Mouse (Mus musculus): ENCODE measurements around the gene Atp11a. TPM values are rescaled to one million over a fixed set of nuclear protein-coding genes. Genes with fewer than 3 reads are reported as not detected.

Gene Atp11a
- total RNA-seq, 1 experiment: 65.9 TPM

DNA sequence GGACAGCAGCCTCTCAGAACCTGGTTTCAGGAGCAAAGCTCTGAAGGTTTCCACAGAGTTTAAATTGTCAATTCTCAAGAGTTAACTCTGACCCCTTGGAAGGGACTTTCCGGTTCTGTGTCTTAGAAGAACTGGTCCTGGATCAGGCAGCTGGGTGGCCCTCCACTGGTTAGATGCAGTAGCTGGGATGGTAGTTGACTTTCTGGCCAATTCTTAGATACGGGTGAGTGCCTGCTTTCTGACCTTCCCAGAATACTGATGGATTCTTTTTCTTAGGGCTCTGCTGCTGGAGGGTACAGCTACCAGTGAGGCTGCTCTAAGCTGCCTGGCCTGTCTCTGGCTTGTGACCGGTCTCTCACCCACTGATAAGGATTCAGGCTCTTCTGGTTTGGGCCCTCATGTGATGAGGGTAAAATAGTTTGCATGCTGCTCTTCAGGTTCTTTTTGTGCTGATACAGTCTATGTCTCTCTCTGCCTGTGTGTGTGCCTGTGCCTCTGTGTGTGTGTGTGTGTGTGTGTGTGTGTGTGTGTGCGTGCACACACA is 6.8 kb downstream of the Atp11a start:
- H3K27ac ChIP-seq (ENCODE audit: insufficient read depth, low read depth, low read length, poor library complexity, severe bottlenecking): no peak overlapping the region
- H3K4me1 ChIP-seq (ENCODE audit: control insufficient read depth in 2 of 2, insufficient read depth in 2 of 2, low read length in 2 of 2, poor library complexity in 1 of 2): peaks cover 4 to 12% of the 10 kb centered on the region in 2 experiments
- H3K36me3 ChIP-seq (ENCODE audit: control insufficient read depth, insufficient read depth, low read length, poor library complexity, severe bottlenecking): no peaks in the 10 kb centered on the region; the same call in 1 of the 2 replicates
- TF ChIP-seq ZC3H11A (IDR thresholded peaks at IDR 0.05; ENCODE audit: borderline replicate concordance, low read depth, low read length) (no peak), ZNF384 (IDR thresholded peaks at IDR 0.05; ENCODE audit: low read depth, low read length) (no peak), HCFC1 (IDR thresholded peaks at IDR 0.05; ENCODE audit: borderline replicate concordance, insufficient read depth, low read length) (no peak), MAFK (IDR thresholded peaks at IDR 0.05; ENCODE audit: insufficient read depth, low read depth, low read length) (no peak), CHD2 (IDR thresholded peaks at IDR 0.05; ENCODE audit: low read depth, low read length) (no peak)
- no peak overlapping the region for H3K4me3 ChIP-seq (ENCODE audit: insufficient read depth in 1 of 2, low read depth in 1 of 2, low read length in 2 of 2, poor library complexity in 1 of 2, severe bottlenecking in 1 of 2)
- no peaks in the 10 kb centered on the region for H3K9me3 ChIP-seq (ENCODE audit: control insufficient read depth, insufficient read depth, low read depth, low read length)
- in situ Hi-C loops (cut with MboI; ENCODE audit: low sequenced_read_pairs in 2 of 2, unreplicated experiment in 2 of 2): no loop called here
- no peak overlapping the region for H3K9ac ChIP-seq (ENCODE audit: insufficient read depth, low read depth, low read length, poor library complexity, severe bottlenecking)
- DNase-seq (ENCODE audit: low read depth, low spot score): no peak

GRCm38 (mm10) chr8:12764971-12765370 is 8.2 kb downstream of the Atp11a start:
- Histone ChIP-seq H3K9me3 (ENCODE audit: control insufficient read depth, insufficient read depth, low read depth, low read length) (no peaks in the 10 kb centered on the region), H3K9ac (ENCODE audit: insufficient read depth, low read depth, low read length, poor library complexity, severe bottlenecking) (no peak overlapping the region), H3K4me3 (ENCODE audit: insufficient read depth in 1 of 2, low read depth in 1 of 2, low read length in 2 of 2, poor library complexity in 1 of 2, severe bottlenecking in 1 of 2) (no peak overlapping the region), H3K4me1 (ENCODE audit: control insufficient read depth in 2 of 2, insufficient read depth in 2 of 2, low read length in 2 of 2, poor library complexity in 1 of 2) (peaks cover 0 to 7% of the 10 kb centered on the region in 2 experiments; a peak in 2 of 4 replicates), H3K36me3 (ENCODE audit: control insufficient read depth, insufficient read depth, low read length, poor library complexity, severe bottlenecking) (no peaks in the 10 kb centered on the region; the same call in 1 of the 2 replicates), H3K27ac (ENCODE audit: insufficient read depth, low read depth, low read length, poor library complexity, severe bottlenecking) (no peak overlapping the region)
- in situ Hi-C loops (cut with MboI; ENCODE audit: low sequenced_read_pairs in 2 of 2, unreplicated experiment in 2 of 2): no loop called here
- TF ChIP-seq ZNF384 (IDR thresholded peaks at IDR 0.05; ENCODE audit: low read depth, low read length) (no peak), MAFK (IDR thresholded peaks at IDR 0.05; ENCODE audit: insufficient read depth, low read depth, low read length) (no peak), CHD2 (IDR thresholded peaks at IDR 0.05; ENCODE audit: low read depth, low read length) (no peak), HCFC1 (IDR thresholded peaks at IDR 0.05; ENCODE audit: borderline replicate concordance, insufficient read depth, low read length) (no peak), ZC3H11A (IDR thresholded peaks at IDR 0.05; ENCODE audit: borderline replicate concordance, low read depth, low read length) (no peak)
- DNase-seq (ENCODE audit: low read depth, low spot score): no peak

DNA sequence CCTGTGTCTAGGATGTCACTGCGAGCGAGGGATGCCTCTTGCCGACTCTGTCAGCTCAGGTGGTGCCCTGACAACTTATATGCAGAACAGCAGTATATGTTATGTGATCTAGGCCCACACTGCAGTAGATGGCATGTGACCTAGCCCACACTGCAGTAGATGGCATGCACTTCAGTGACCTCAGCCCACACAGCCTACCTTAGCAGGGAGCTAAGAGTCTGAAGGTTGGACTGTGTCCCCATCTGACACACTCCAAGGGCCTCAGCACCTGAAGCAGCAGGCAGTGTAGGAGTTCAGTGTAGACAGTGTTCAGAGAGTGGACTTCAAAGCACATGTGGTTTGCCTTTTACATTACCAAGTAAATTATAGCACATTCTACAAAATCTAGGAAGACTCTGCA is 10.4 kb downstream of the Atp11a start:
- in situ Hi-C loops (cut with MboI; ENCODE audit: low sequenced_read_pairs in 2 of 2, unreplicated experiment in 2 of 2): no loop called here
- Histone ChIP-seq H3K9ac (ENCODE audit: insufficient read depth, low read depth, low read length, poor library complexity, severe bottlenecking) (no peak overlapping the region), H3K27ac (ENCODE audit: insufficient read depth, low read depth, low read length, poor library complexity, severe bottlenecking) (no peak overlapping the region), H3K9me3 (ENCODE audit: control insufficient read depth, insufficient read depth, low read depth, low read length) (no peaks in the 10 kb centered on the region), H3K36me3 (ENCODE audit: control insufficient read depth, insufficient read depth, low read length, poor library complexity, severe bottlenecking) (no peaks in the 10 kb centered on the region; the same call in 1 of the 2 replicates), H3K4me3 (ENCODE audit: insufficient read depth in 1 of 2, low read depth in 1 of 2, low read length in 2 of 2, poor library complexity in 1 of 2, severe bottlenecking in 1 of 2) (no peak overlapping the region), H3K4me1 (ENCODE audit: control insufficient read depth in 2 of 2, insufficient read depth in 2 of 2, low read length in 2 of 2, poor library complexity in 1 of 2) (no peaks in the 10 kb centered on the region)
- no peak for DNase-seq (ENCODE audit: low read depth, low spot score)
- no peak for TF ChIP-seq MAFK (IDR thresholded peaks at IDR 0.05; ENCODE audit: insufficient read depth, low read depth, low read length)
- TF ChIP-seq HCFC1 (IDR thresholded peaks at IDR 0.05; ENCODE audit: borderline replicate concordance, insufficient read depth, low read length): no peak
- no peak for TF ChIP-seq ZNF384 (IDR thresholded peaks at IDR 0.05; ENCODE audit: low read depth, low read length)
- no peak for TF ChIP-seq CHD2 (IDR thresholded peaks at IDR 0.05; ENCODE audit: low read depth, low read length)
- TF ChIP-seq ZC3H11A (IDR thresholded peaks at IDR 0.05; ENCODE audit: borderline replicate concordance, low read depth, low read length): no peak

DNA sequence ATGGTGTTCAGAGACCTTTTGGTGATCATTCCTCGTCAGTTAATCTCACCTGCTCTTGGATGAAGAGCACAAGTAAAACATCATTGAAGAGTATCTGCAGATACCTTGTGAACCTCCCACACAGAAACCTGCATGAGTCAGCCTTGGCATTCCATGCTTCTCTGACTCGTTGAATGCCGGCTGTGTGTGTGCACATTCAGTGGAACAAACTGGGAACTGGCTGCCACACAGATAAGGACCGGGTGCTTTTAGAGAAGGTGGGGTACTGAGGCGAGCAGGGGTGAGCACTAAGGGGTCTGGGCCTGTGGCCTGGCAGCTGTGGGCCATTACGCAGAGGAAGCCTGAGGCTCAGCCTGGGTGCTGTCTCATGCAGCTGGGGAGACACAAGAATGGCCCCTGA is 11.9 kb downstream of the Atp11a start:
- Histone ChIP-seq H3K9me3 (ENCODE audit: control insufficient read depth, insufficient read depth, low read depth, low read length) (no peaks in the 10 kb centered on the region), H3K9ac (ENCODE audit: insufficient read depth, low read depth, low read length, poor library complexity, severe bottlenecking) (no peak overlapping the region), H3K4me1 (ENCODE audit: control insufficient read depth in 2 of 2, insufficient read depth in 2 of 2, low read length in 2 of 2, poor library complexity in 1 of 2) (no peaks in the 10 kb centered on the region), H3K36me3 (ENCODE audit: control insufficient read depth, insufficient read depth, low read length, poor library complexity, severe bottlenecking) (no peaks in the 10 kb centered on the region; the same call in 1 of the 2 replicates), H3K4me3 (ENCODE audit: insufficient read depth in 1 of 2, low read depth in 1 of 2, low read length in 2 of 2, poor library complexity in 1 of 2, severe bottlenecking in 1 of 2) (no peak overlapping the region), H3K27ac (ENCODE audit: insufficient read depth, low read depth, low read length, poor library complexity, severe bottlenecking) (no peak overlapping the region)
- DNase-seq (ENCODE audit: low read depth, low spot score): no peak
- in situ Hi-C loops (cut with MboI; ENCODE audit: low sequenced_read_pairs in 2 of 2, unreplicated experiment in 2 of 2): no loop called here
- TF ChIP-seq ZNF384 (IDR thresholded peaks at IDR 0.05; ENCODE audit: low read depth, low read length): no peak
- TF ChIP-seq HCFC1 (IDR thresholded peaks at IDR 0.05; ENCODE audit: borderline replicate concordance, insufficient read depth, low read length): no peak
- TF ChIP-seq CHD2 (IDR thresholded peaks at IDR 0.05; ENCODE audit: low read depth, low read length): no peak
- no peak for TF ChIP-seq ZC3H11A (IDR thresholded peaks at IDR 0.05; ENCODE audit: borderline replicate concordance, low read depth, low read length)
- no peak for TF ChIP-seq MAFK (IDR thresholded peaks at IDR 0.05; ENCODE audit: insufficient read depth, low read depth, low read length)
